Mouse (Mus musculus) adrenal gland, postnatal 36 days (tissue): Measurements from ENCODE around the gene Ythdc1. TPM values are rescaled to one million over a fixed set of nuclear protein-coding genes. Genes with fewer than 3 reads are reported as not detected.

Source experiments
- total RNA-seq, 2 experiments: library from RNA; stranded (reverse); gene quantifications; 2 replicates each; pipeline ENCODE4 v1.2.3; 2021

Gene Ythdc1
- total RNA-seq, 2 experiments from 2014 or later: 51.5 to 62.0 TPM

Other genes with a start within 250 kb of the Ythdc1 start
- gene Tmprss11f, start 171.8 kb upstream of the Ythdc1 start, total RNA-seq: not detected
- gene Tmprss11b, start 127.9 kb upstream of the Ythdc1 start, total RNA-seq: not detected
- gene Tmprss11e, start 58.4 kb upstream of the Ythdc1 start, total RNA-seq: not detected
- under 1 TPM in 1 of 2 experiments, not detected in 1; 0.10 TPM for gene Ugt2b34, start 102.7 kb downstream of the Ythdc1 start, total RNA-seq
- under 1 TPM in 1 of 2 experiments, not detected in 1; 0.23 TPM for gene Ugt2b1, start 122.3 kb downstream of the Ythdc1 start, total RNA-seq
- not detected for gene Ugt2b35, start 196.6 kb downstream of the Ythdc1 start, total RNA-seq